Mouse (Mus musculus) urinary bladder, adult 18-20 months (tissue): ENCODE measurements at regions not wholly inside any gene's neighbourhood (a gene's known extent, or its start where the extent isn't known, plus 50 kb on each side); places are given as distances from the start of the nearest gene placed in this dataset.

Experiments used
- DNase-seq, 2 experiments: peaks; one replicate each; pipeline ENCODE4 v3.0.0; 2022; ENCODE audit warnings: low spot score in 2 of 2, mixed read lengths in 2 of 2

DNA sequence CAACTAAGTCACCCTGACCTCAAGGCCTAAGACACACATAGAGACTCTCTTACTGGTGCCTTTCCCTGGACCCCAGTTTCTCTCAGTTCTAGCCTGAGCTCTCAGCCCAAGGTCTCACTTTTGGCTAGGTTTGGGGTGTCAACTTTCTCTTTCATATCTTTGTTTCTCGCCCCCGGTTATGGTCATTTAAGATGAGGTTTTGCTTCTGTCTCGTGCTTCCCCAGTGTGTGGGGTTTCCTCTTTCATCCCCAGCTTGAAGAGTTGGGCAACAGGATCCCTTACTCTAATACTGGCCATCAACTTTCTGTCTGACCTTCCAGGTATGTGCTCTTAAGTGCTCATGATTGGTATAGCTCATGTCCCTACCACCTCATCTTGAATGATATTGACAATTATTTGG, 67.5 kb downstream of the Lmo4 start:
- no peak for DNase-seq

DNA sequence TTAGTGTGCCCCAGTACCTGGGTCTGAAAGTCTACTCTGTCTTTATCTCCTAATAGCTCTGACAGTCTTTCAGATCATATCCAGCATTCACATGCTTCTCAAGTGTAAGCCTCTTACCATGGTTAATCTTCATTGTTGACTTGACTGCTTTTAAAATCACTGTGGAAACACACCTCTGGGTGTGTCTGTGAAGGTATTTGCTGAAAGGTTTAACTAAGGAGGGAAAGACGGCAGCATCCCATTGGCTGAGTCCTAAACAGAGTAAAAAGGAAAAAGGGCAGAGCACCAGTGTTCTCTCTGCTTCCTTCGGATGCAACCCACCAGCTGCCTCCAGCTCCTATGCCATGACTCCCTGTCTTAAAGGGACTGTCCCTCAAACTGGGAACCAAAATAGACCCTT, 68.6 kb downstream of the Lmo4 start:
- DNase-seq, result no peak

DNA sequence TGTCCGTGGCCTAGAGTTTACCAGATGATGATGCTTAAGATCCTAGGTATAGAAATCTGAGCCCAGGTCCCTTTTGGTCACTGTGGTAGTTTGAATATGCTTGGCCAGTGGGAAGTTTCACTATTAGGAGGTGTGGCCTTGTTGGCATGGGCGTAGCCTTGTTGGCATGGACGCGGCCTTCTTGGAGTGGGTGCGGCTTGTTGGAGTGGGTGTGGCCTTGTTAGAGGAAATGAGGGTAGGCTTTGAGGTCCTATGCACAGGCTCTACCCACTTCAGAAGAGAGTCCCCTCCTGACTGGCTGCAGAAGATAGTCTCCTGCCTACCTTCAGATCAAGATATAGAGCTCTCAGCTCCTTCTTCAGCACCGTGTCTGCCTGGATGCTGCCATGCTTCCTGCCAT, 69.4 kb downstream of the Lmo4 start:
- no peak for DNase-seq

DNA sequence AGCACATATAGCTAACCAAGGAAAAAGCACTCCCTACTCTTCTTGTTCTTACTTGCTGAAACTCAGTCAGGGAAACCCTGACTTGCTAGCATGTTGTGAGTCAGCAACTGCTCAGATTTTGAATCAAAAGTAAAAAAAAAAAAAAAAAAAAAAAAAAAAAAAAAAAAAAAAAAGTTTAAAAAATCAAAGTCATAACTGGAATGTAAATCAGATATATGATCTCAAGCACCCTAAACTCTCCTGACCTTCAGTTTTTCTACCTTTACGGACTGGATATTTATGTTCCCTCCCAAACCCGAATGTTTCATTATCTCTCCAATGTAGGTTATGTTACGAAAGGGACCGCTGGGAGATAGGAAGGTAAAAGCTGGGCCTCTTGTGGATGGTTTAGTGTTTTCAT, 77.0 kb downstream of the Lmo4 start:
- DNase-seq, result no peak

DNA sequence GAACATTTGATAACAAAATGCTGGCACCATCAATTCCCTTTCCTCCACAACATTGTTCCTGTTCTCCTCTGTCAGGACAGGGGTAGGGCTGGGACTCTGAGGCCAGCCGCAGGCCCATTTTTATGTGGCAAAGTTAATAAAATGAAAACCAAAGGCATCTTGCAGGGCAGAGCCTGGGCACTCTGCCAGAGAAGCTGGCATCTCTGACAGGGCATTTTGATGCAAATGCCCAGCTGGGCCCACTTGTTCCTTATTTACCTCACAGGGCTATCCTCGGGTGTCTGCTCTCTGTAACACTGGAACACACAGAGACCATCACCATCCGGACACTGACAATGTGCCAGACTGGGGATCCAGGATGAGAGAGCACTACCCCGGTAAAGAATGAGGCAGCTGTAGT, 80.7 kb downstream of the Lmo4 start:
- DNase-seq, result no peak

DNA sequence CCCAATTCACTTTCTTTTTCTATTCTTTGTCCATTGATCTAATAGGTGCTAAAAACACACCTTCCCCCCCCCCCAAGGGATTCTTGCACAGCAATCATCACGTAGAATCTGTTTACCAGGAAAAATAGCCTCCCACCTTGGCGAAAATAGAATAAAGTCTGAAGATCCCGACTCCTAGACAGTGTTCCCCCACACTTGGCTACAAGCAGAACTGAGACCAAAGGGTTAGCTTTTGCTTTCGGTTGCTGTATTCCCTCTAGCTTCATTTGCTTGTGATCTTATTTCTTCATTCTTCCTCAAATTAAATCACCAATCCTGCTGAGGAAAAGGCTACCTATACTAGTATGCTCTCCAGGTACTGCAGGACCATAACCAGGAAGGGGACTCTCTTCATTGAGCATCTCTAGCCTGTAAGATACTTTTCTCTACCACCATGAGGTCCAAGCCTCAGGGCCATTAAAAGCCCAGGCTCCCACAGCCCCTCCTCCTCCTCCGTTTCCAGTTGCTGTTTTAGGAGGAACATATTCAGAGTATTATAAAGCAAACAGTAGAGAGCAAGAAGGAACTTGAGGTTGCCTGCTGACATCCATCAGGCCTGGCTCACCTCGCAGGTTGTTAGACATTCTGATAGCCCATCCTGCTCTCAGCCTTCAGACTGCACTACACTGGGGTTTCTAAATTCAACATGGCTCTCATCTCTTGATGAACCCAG, 81.5 kb downstream of the Lmo4 start:
- DNase-seq, result no peak

DNA sequence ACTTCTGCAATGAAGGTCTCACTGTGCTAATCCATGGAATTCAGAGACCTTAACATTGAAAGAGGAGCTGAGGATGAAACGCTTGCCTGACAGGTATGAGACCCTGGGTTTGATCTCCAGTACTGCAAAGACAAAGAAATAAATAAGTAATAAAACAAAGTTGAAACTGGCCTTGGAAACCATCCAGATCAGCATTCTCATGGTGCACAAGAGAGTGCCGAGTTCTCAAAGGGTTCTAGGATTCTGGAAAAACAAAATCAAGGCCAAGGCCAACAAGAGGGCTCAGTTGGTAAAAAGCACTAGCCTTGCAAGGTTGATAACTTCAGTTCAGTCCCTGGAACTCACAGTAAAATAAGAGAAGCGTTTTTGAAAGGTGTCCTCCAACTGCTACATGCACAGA, 85.9 kb downstream of the Lmo4 start:
- no peak for DNase-seq

DNA sequence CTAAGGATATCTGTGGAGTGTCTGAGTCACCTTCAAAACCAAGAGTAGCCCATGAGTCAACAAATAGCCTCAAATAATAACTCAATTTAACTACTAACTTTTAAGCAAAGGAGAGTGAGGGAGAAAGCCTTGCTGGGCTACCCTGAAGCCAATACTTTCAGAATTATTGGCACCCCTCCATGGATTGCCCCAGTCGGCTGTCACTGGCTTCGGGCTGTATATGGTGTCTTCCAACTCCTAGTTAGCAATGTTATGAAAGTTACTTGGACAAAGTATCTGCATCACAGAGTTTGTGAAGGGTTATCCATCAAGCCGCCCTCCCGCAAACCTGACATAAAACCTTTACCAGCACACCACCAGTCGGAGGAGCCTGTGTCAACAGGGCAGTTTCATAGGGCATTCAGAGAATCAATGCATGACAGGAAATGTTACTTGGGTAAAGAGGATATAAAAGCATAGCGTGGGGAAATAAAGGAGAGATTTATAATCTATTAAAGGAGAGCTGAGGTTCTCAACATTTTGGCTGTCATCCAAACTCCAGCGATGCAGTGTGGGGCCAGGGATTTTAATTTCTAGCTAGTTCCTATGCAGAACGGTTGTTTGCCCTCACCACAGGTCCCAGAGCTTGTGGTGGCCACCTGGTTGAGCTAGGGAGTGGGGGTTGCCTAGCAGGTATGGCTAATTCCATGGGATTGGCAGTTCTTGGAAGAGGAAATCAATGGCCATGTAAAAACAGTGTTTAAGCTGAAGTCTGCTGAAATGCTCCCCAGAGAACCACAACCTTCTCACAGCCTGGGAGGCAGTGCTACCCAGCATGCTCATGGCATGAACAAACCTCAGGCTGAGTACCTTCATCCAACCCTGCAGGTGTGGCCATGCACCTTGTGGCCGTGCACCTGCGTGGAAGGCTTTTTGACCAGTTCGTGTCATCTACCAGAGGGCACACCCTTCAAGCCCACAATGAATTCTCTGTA, 91.1 kb downstream of the Lmo4 start:
- DNase-seq, result no peak

DNA sequence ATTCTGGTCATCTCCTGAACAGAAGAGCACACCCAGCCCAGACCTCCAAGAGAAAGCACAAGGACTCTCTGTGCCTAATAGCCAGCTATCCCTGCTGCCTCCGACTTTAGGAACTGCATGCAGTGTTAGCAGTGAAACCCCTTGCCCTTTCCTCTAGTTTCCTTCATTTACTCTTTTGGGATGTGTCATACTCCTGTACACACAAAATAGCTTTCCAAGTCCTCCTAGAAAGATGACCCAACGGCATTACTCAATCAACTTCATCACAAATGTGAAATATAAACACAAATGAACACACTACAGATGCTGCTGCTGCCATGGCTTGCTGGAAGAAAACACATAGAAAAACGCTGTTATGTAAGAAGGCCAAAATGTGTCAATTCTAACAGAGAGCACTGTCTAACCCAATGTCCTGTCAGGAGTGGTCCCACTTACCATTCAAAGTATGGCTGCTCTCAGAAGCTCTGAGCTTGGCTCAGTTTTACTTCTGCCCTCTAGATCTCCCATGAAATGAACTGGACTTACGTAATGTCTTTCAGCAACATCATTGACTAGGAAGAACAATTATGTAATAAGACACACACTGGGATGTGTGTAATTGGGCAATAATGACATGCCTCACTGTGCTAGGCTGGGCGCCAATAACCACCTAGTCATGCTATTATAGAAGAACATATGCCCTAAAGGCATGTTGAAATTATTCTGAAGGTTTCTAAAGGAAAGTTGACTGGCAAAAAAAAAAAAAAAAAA, 94.5 kb downstream of the Lmo4 start:
- no peak for DNase-seq

DNA sequence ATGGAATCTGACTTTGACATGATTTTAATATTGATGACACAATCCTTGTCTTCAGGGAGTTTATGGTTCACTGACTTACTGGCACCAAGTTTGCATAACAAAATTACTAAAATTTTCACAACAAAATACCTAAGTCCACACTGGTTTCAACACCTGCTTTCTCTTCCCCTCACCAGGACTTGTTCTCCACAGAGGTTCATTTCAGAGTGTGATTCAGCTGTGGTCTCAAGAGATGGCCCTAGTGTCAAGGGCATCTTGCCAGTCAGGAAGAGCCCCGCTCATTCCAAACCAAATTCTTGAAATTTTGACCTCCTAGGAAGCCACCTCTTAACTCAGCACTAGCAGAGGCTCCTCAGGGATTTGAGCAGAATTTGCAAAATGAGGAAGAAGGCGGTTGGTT, 95.3 kb downstream of the Lmo4 start:
- DNase-seq, result no peak

DNA sequence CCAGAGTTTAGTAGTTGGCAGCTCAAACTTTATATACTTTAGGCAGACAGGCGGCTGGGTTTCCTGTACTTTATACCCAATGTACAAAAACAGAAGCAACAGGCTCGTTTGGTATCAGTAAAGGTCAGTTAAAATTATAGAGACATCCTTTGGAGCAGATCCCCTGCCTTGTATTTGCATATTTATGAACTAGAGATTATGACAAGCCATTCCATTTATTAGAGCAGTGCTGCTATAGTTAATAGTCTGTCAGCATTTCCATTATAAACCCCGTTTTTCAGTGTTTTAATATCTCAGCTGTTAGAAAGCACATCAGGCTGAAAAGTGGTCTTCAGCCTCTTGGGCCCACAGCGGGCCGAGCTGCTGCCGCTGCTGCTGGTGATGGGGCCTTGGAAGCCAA, 96.7 kb downstream of the Lmo4 start:
- DNase-seq, result no peak

DNA sequence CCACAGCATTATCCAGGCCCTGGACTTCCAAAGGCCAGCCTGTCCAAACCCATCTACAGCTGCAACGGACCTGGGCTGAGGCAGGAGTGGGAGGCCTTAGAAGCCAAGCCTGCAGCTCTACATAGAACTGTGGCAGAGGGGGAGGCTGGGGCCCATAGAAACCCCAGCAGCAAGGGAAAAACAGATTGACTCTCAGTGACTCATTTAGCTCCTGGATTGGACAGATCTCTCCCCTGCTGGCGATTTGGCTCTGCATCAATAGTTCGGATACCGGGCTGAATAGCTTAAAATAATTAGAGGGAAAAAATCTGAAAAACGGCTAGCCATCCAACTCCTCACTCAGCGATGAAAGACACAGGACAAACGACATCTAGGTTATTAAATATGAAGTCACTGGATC, 97.4 kb downstream of the Lmo4 start:
- DNase-seq, result no peak

DNA sequence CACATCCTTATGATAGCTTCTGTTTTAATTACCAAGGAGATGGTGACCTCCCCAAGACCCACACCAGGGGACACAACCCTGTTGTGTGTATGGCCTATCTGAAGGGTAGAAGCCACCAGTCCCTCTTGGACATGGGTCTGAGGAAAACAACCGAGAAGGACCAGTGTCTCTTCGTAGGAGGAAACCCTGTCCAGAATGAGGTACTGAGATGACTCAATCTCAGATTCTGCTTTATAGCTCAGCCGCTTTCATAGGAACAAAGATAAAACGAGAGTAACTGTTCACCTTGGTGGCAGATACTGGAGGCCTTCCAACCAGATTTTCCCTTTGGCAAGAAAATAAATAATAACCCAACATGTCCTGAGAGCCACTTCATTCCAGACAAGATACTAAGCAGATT, 100.7 kb downstream of the Lmo4 start:
- no peak for DNase-seq

DNA sequence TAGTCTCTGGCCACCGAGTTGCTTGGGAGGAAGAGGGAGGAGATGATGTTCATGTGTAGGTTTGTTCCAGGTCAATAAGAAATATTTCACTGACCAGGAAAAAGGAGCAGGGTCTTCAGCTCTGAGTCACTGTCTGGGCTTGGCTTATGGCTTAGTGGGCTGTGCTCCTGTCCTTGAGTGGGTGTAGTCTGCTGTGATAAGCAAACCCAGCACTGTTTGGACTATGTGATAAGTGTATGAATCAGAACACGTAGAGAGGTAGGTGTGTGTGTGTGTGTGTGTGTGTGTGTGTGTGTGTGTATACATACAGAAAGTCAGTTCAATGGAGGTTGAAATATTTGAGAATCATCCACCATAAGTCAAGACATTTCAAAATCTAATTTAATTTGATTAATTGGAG, 105.6 kb downstream of the Lmo4 start:
- DNase-seq, result peak in 1 of 2 experiments; percentile 43

DNA sequence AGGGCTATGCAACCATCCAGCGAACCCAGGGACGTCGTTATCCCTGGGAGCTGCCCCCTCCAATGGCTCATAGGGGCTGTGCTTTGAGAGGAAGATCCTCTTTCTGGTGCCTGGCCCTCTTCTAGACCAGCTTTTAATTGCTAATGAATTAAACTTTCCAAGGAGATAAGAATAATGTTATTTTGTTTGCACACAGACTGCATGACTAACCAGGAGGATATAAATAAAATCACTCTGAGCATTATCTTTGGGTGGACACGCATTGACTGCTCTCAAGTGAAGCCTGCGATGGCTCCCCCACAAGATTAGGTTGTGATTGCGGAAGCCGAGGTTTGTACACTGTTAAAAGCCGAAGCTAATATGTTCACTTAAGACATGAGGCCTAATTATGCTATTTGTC, 106.3 kb downstream of the Lmo4 start:
- peak in 1 of 2 experiments; percentile 13 for DNase-seq

DNA sequence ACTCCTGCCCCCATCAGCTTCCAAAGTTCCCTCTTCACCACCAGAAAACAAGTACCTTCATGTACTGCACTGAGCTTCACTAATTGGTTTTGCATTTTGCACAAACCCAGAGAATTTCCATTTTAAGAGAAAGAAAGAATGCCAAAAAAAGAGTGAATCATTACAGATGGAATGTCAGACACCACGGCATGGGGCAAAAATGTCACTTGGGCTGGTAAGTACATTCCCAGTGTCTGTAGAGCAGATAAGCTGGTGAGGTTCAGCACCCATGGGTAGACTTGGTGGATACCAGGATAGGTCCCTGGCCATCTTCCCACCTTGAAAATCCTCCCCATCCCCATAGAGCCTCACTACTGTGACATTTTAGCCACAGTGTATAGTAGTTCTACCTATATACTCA, 113.8 kb downstream of the Lmo4 start:
- DNase-seq, result no peak

DNA sequence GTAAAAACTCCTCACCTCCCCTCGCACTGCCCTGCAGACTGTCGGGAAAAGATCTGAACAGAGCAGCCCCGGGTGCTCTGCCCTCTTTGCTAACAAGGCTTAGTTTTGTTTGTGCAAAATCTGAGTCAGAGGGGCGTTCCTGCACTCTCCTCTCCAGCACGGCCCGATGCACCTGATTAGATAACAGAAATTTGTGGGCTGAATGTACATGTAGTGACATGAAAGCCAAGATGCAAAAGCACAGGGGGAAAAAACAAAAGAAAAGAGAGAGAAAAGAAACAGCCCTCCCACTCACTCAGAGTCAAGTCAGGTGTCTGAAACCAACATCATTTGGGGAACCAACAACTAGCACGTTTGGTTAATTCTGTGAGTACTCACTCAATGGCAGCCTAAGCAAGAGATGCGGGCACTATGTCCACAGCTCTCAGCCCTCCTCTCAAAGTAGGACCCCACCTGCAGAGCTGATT, 115.2 kb downstream of the Lmo4 start:
- DNase-seq, result peak; percentile 25 to 83

DNA sequence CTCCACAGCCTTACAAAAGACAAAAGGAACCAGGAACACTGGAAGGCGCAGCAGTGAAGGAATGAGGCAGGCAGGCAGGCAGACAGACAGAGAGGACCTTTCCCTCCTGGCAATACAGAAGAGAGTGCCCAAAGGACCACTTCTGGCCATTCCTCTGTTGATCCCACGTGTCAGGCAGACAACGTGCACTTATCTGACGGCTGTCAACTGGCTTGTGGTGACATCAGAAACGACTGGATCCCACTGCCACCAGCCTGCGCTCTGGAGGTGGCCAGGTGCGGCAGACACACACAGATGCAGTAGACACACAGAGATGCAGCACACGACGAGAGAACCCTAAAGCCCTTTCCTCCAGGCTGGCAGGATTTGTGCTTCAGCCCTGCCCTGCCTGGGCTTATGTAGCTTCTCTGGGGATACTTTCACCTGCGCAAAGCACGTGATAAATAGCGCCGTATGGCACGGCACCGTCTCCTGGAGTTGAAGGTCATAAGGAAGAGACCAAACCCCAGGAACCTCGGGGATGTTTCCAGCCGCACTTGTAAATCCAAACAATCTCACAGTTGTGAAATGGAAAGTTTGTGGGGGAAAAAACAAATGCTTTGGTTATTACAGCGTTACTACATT, 116.6 kb downstream of the Lmo4 start:
- peak in 1 of 2 experiments; percentile 30 for DNase-seq

DNA sequence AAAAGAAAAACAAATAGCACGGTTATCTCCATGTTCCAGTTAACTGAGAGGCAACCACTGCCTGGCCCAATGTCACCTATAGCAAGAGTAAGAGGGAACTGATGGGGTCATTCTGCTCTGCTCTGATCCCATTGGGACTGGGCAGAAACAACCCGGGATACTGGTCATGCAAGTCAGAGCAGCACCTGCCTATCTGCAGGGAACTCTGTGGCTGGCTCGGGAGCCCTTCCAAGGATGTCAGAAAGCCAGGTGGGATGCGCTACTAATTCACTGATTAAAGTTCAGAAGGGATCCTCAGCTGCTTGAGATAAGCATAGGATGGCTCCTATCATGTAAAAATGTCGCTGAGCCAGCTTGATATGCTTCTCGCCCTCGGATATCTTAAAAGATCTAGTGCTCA, 117.2 kb downstream of the Lmo4 start:
- DNase-seq, result peak; percentile 27 to 50

DNA sequence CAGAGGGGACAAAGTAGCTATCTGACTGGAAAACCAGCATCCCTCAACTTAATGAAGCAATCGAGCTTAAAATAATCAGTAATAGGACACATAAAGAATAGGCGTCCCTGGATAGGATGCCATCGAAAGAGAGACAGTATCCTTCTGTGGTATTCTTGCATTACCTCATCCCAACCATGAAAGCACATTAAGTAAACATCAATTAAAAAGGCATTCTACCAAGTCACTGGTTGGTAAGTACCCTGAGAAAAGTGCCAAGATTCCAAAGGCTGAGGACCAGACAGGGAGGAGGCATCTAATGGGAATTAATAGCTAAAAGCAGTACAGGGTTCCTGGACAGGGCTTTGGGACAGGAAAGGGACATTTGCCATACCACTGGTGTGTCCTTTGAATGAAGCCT, 118.8 kb downstream of the Lmo4 start:
- no peak for DNase-seq

DNA sequence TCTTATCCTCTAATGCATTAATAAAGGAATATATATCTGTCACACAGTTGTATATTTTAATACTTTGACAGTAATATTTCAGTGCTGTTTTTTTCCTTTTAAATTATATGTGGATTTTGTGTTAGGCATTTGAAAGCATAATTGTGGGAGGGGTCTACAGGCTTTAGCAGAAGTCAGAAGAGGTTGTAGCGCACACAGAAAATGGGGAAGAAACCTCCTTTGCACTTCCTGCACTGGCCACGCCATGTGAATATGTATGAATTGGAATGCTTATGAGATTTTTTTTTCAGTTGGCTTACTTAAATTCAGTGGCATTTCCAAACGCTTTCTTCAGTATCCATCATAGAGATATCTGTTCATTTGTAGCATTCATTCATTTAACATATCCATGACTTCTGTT, 125.1 kb downstream of the Lmo4 start:
- DNase-seq, result no peak
